Mouse (Mus musculus) kidney, adult 2 months (tissue): ENCODE measurements around the gene Ttll3. TPM values are rescaled to one million over a fixed set of nuclear protein-coding genes. Genes with fewer than 3 reads are reported as not detected.

ENCODE experiments used
- DNase-seq: peaks from one replicate; pipeline ENCODE4 v3.0.0; 2021
- H3K27ac ChIP-seq: fragments of 200-500 bp; 2 replicates; pipeline ENCODE4 v1.5.1; 2012; ENCODE audit warnings: low read depth, low read length, control low read depth, inconsistent platforms; ENCODE audit not compliant: insufficient read depth
- H3K27me3 ChIP-seq: fragments of 200-500 bp; replicated peaks from 2 replicates; pipeline ENCODE4 v1.6.1; 2012; ENCODE audit warnings: mild to moderate bottlenecking, moderate library complexity, low read length, inconsistent platforms; ENCODE audit not compliant: control insufficient read depth, insufficient read depth
- H3K36me3 ChIP-seq: fragments of 200-500 bp; 2 replicates; pipeline ENCODE4 v1.6.1; 2012; ENCODE audit warnings: mild to moderate bottlenecking, moderate library complexity, low read length, inconsistent platforms; ENCODE audit not compliant: control insufficient read depth, insufficient read depth
- H3K4me1 ChIP-seq: fragments of 200-500 bp; 2 replicates; pipeline ENCODE4 v1.6.1; 2011; ENCODE audit warnings: low read length; ENCODE audit not compliant: control insufficient read depth, insufficient read depth
- H3K4me3 ChIP-seq: fragments of 200-500 bp; 2 replicates; pipeline ENCODE4 v1.5.1; 2011; ENCODE audit warnings: mild to moderate bottlenecking, low read depth, low read length, control low read depth; ENCODE audit not compliant: insufficient read depth
- CTCF ChIP-seq: fragments of 200-500 bp; conservative IDR thresholded peaks from 2 replicates; pipeline ENCODE4 v1.5.1; 2011; ENCODE audit warnings: low read depth, mild to moderate bottlenecking, control low read depth, low read length, moderate library complexity, mixed read lengths; ENCODE audit not compliant: insufficient read depth, insufficient read length
- POLR2A ChIP-seq: fragments of 200-500 bp; IDR thresholded peaks from one replicate; pipeline ENCODE4 v1.6.1; 2011; ENCODE audit warnings: low read depth, low read length, control low read depth
- WGBS: fragments of 180-500 bp; shearing (Covaris S2); methylation state at CpG from one replicate; pipeline ENCODE4 v1.1.7; 2018; 5-methylcytosine and 5-hydroxymethylcytosine counted together
- polyA plus RNA-seq: library from polyadenylated mRNA; depleted of rRNA; stranded (reverse); fragments of >200 nt; gene quantifications from 2 replicates; pipeline ENCODE4 v1.2.3, GENCODE M21; 2012

The Ttll3 gene
- polyA plus RNA-seq, 1 experiment, result 5.9 TPM

GRCm38 (mm10) chr6:113423000-113423399 is 33.9 kb downstream of the Ttll3 start:
- no peak overlapping the region for H3K27ac ChIP-seq
- peaks cover 10% of the 10 kb centered on the region; the same call in 1 of the 2 replicates for H3K4me1 ChIP-seq
- H3K27me3 ChIP-seq, result no peaks in the 10 kb centered on the region
- no peak for TF ChIP-seq POLR2A
- TF ChIP-seq CTCF, result no peak
- H3K4me3 ChIP-seq, result no peak overlapping the region
- WGBS, result 63% methylated on average over 4 of the region's 4 CpGs
- DNase-seq, result no peak
- no peaks in the 10 kb centered on the region for H3K36me3 ChIP-seq

- Histone ChIP-seq H3K27ac (no peak overlapping the region), H3K36me3 (no peaks in the 10 kb centered on the region), H3K4me3 (no peak overlapping the region), H3K27me3 (no peaks in the 10 kb centered on the region), H3K4me1 (peaks cover 4% of the 10 kb centered on the region; the same call in 1 of the 2 replicates)
- TF ChIP-seq POLR2A (no peak), CTCF (no peak)
- peak; percentile 52 for DNase-seq
- 74% methylated on average over 7 of the region's 7 CpGs for WGBS
These were observed 35.1 kb downstream of the Ttll3 start for GRCm38 (mm10) chr6:113424187-113424586.

DNA sequence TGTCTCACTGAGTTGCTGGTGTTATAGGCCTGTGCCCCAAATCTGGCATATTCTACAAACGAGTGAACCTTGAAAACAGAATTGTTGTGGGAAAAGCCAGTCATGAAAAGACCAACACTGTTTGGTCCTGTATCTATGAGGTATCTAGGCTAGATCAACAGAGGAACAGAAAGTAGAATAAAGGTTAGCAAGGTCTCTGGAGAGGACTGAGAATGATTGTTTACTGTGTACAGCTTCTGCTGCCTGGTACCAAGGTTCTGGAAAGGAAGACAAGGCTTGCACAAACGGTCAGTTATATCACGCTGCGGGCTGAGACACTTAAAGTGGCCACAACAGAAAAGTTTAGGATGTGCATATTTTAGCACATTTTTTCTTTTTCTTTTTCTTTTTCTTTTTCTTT is 37.6 kb downstream of the Ttll3 start:
- TF ChIP-seq POLR2A, result no peak
- no peak for TF ChIP-seq CTCF
- Histone ChIP-seq H3K4me3 (no peak overlapping the region), H3K27me3 (no peaks in the 10 kb centered on the region), H3K27ac (no peak overlapping the region), H3K4me1 (no peaks in the 10 kb centered on the region), H3K36me3 (no peaks in the 10 kb centered on the region)
- WGBS, result 94% methylated on average over 4 of the region's 4 CpGs
- no peak for DNase-seq

GRCm38 (mm10) chr6:113427397-113427796 is 38.3 kb downstream of the Ttll3 start:
- DNase-seq, result peak; percentile 52

GRCm38 (mm10) chr6:113428006-113428405 is 38.9 kb downstream of the Ttll3 start:
- Histone ChIP-seq H3K4me1 (no peaks in the 10 kb centered on the region), H3K36me3 (no peaks in the 10 kb centered on the region), H3K4me3 (no peak overlapping the region), H3K27me3 (no peaks in the 10 kb centered on the region), H3K27ac (no peak overlapping the region)
- no peak for DNase-seq
- TF ChIP-seq POLR2A, result no peak
- no peak for TF ChIP-seq CTCF
- 91% methylated on average over 16 of the region's 16 CpGs for WGBS

More at GRCm38 (mm10) chr6:113427397-113427796, 38.3 kb downstream of the Ttll3 start:
- Histone ChIP-seq H3K36me3 (no peaks in the 10 kb centered on the region), H3K4me3 (no peak overlapping the region), H3K4me1 (no peaks in the 10 kb centered on the region), H3K27ac (no peak overlapping the region), H3K27me3 (no peaks in the 10 kb centered on the region)
- 51% methylated on average over 3 of the region's 3 CpGs for WGBS
- TF ChIP-seq CTCF (peak; percentile 75), POLR2A (no peak)

GRCm38 (mm10) chr6:113429965-113430364 is 40.9 kb downstream of the Ttll3 start:
- no peaks in the 10 kb centered on the region for H3K4me1 ChIP-seq
- 71% methylated on average over 3 of the region's 3 CpGs for WGBS
- no peak for TF ChIP-seq CTCF
- no peak for TF ChIP-seq POLR2A
- H3K27me3 ChIP-seq, result no peaks in the 10 kb centered on the region
- no peak for DNase-seq
- H3K27ac ChIP-seq, result no peak overlapping the region
- no peaks in the 10 kb centered on the region for H3K36me3 ChIP-seq
- H3K4me3 ChIP-seq, result no peak overlapping the region

GRCm38 (mm10) chr6:113430846-113431245 is 41.8 kb downstream of the Ttll3 start:
- no peaks in the 10 kb centered on the region for H3K36me3 ChIP-seq
- no peak overlapping the region for H3K4me3 ChIP-seq
- DNase-seq, result no peak
- 44% methylated on average over 3 of the region's 3 CpGs for WGBS
- H3K4me1 ChIP-seq, result no peaks in the 10 kb centered on the region
- no peaks in the 10 kb centered on the region for H3K27me3 ChIP-seq
- no peak overlapping the region for H3K27ac ChIP-seq
- no peak for TF ChIP-seq CTCF

- TF ChIP-seq CTCF, result no peak
- TF ChIP-seq POLR2A, result no peak
- no peaks in the 10 kb centered on the region for H3K36me3 ChIP-seq
- DNase-seq, result no peak
- no peaks in the 10 kb centered on the region for H3K4me1 ChIP-seq
- 46% methylated on average over 3 of the region's 3 CpGs for WGBS
- H3K27me3 ChIP-seq, result no peaks in the 10 kb centered on the region
- no peak overlapping the region for H3K27ac ChIP-seq
- H3K4me3 ChIP-seq, result no peak overlapping the region
These were observed 42.7 kb downstream of the Ttll3 start for GRCm38 (mm10) chr6:113431801-113432200.
